Mouse (Mus musculus) stomach, embryonic 16.5 days (tissue): ENCODE results near the gene Dido1. TPM values are rescaled to one million over a fixed set of nuclear protein-coding genes. Genes with fewer than 3 reads are reported as not detected.

Source experiments
- ATAC-seq: fragments of 200-750 bp; cut with Nextera tagmentation; 2 replicates; pipeline ENCODE4 v1.8.0; 2017; ENCODE audit warnings: moderate number of reproducible peaks, moderate TSS enrichment; ENCODE audit not compliant: insufficient read depth, low FRiP score
- H3K27ac ChIP-seq: fragments of 300-500 bp; sonication (generic); 2 replicates; pipeline ENCODE4 v1.5.1; 2014; ENCODE audit warnings: low read length
- H3K27me3 ChIP-seq: fragments of 300-500 bp; sonication (generic); 2 replicates; pipeline ENCODE4 v1.6.1; 2014; ENCODE audit warnings: low read length, control low read depth, mixed read lengths; ENCODE audit not compliant: control insufficient read depth, insufficient read depth
- H3K36me3 ChIP-seq: fragments of 300-500 bp; sonication (generic); 2 replicates; pipeline ENCODE4 v1.6.1; 2014; ENCODE audit warnings: low read length; ENCODE audit not compliant: control insufficient read depth, insufficient read depth
- H3K4me1 ChIP-seq: fragments of 300-500 bp; sonication (generic); 2 replicates; pipeline ENCODE4 v1.6.1; 2014; ENCODE audit warnings: low read length, control low read depth, mixed read lengths; ENCODE audit not compliant: control insufficient read depth, insufficient read depth
- H3K4me2 ChIP-seq: fragments of 300-500 bp; sonication (generic); 2 replicates; pipeline ENCODE4 v1.6.1; 2014; ENCODE audit warnings: low read depth, low read length, mixed read lengths
- H3K4me3 ChIP-seq: fragments of 300-500 bp; sonication (generic); replicated peaks from 2 replicates; pipeline ENCODE4 v1.5.1; 2014; ENCODE audit warnings: mild to moderate bottlenecking, low read length
- H3K9ac ChIP-seq: fragments of 300-500 bp; sonication (generic); 2 replicates; pipeline ENCODE4 v1.6.1; 2014; ENCODE audit warnings: low read length
- H3K9me3 ChIP-seq: fragments of 300-500 bp; sonication (generic); replicated peaks from 2 replicates; pipeline ENCODE4 v1.6.1; 2016; ENCODE audit warnings: low read length, control low read depth; ENCODE audit not compliant: control insufficient read depth
- WGBS: fragments of 180-500 bp; shearing (Covaris S2); extraction: QIAGEN DNeasy Blood & Tissue Kit; methylation state at CpG from one replicate; pipeline ENCODE4 v1.1.7; 2014; 5-methylcytosine and 5-hydroxymethylcytosine counted together
- polyA plus RNA-seq: library from polyadenylated mRNA; unstranded; fragments of >200 nt; fragmentation: Nextera tagmentation; extraction: Ambion mirVana; gene quantifications from 2 replicates; pipeline ENCODE4 v1.2.1, GENCODE M21; 2015

The Dido1 gene
- polyA plus RNA-seq, 1 experiment from 2014 or later, result 26.7 TPM

- H3K27me3 ChIP-seq, result no peaks in the 10 kb centered on the region
- WGBS, result 25% methylated on average over 4 of the region's 4 CpGs
- no peak overlapping the region for H3K9ac ChIP-seq
- no peak overlapping the region for H3K4me2 ChIP-seq
- peak; percentile 64; the same call in 1 of the 2 replicates for ATAC-seq
- no peak overlapping the region for H3K4me3 ChIP-seq
- no peak overlapping the region for H3K27ac ChIP-seq
- no peaks in the 10 kb centered on the region for H3K4me1 ChIP-seq
- no peaks in the 10 kb centered on the region for H3K9me3 ChIP-seq
- peaks cover 15% of the 10 kb centered on the region for H3K36me3 ChIP-seq
Observed at GRCm38 (mm10) chr2:180678609-180679140, 31.1 kb downstream of the Dido1 start.

GRCm38 (mm10) chr2:180676706-180677105 is 33.1 kb downstream of the Dido1 start:
- no peak for ATAC-seq
- WGBS, result 86% methylated on average over 2 of the region's 2 CpGs
- Histone ChIP-seq H3K4me3 (no peak overlapping the region), H3K9ac (no peak overlapping the region), H3K36me3 (peaks cover 2% of the 10 kb centered on the region; the same call in 1 of the 2 replicates), H3K4me2 (no peak overlapping the region), H3K4me1 (no peaks in the 10 kb centered on the region), H3K27ac (no peak overlapping the region), H3K9me3 (no peaks in the 10 kb centered on the region), H3K27me3 (no peaks in the 10 kb centered on the region)

DNA sequence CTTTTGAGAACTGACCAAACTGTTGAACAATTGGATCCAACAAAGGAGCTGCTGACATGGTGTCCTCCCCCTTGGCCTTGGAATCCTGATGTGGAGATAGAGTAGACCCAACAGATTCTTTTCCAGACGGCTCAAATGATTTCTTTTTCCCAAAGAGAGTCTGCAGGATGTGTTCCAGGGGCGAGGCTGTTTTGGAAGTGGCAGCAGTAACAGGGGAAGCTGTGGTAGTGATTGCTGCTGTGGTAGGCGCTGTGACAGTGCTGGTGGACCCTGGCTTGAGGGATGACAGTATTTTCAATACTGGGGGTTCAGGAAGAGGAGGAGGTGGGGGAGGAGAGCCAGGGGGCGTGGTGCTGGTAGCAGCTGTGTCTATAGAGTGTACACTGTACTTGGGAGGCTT is 47.8 kb downstream of the Dido1 start:
- Histone ChIP-seq H3K4me3 (no peak overlapping the region), H3K27ac (no peak overlapping the region), H3K4me1 (no peaks in the 10 kb centered on the region), H3K4me2 (no peak overlapping the region), H3K36me3 (0 out of 2 replicates have a peak, but pooled peaks cover 6% of the 10 kb centered on the region), H3K9me3 (no peaks in the 10 kb centered on the region), H3K9ac (no peak overlapping the region), H3K27me3 (no peaks in the 10 kb centered on the region)
- 83% methylated on average over 4 of the region's 4 CpGs for WGBS
- ATAC-seq, result no peak

DNA sequence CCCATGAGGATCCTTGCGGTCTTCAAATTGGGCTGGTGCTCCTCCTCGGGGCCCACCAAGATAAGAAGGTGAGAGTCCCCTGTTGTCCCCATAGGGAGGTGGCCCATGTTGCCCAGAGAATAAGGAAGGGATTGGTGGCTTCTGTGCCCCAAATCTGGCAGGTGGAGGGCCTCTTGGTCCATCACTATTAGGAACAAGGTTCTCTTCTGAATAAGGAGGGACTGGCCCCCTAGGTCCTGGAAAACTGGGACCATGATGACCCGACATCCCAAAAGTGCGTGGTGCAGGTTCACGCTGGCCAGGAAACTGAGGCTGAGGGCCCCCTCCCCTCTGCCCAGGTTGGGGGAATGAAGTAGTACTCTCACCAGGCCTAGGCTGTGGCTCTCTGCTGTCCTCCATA is 49.3 kb downstream of the Dido1 start:
- no peaks in the 10 kb centered on the region for H3K27me3 ChIP-seq
- H3K4me2 ChIP-seq, result no peak overlapping the region
- no peaks in the 10 kb centered on the region for H3K4me1 ChIP-seq
- 0 out of 2 replicates have a peak, but pooled peaks cover 6% of the 10 kb centered on the region for H3K36me3 ChIP-seq
- H3K9ac ChIP-seq, result no peak overlapping the region
- H3K9me3 ChIP-seq, result no peaks in the 10 kb centered on the region
- no peak overlapping the region for H3K27ac ChIP-seq
- no peak for ATAC-seq
- H3K4me3 ChIP-seq, result no peak overlapping the region
- 92% methylated on average over 5 of the region's 5 CpGs for WGBS

DNA sequence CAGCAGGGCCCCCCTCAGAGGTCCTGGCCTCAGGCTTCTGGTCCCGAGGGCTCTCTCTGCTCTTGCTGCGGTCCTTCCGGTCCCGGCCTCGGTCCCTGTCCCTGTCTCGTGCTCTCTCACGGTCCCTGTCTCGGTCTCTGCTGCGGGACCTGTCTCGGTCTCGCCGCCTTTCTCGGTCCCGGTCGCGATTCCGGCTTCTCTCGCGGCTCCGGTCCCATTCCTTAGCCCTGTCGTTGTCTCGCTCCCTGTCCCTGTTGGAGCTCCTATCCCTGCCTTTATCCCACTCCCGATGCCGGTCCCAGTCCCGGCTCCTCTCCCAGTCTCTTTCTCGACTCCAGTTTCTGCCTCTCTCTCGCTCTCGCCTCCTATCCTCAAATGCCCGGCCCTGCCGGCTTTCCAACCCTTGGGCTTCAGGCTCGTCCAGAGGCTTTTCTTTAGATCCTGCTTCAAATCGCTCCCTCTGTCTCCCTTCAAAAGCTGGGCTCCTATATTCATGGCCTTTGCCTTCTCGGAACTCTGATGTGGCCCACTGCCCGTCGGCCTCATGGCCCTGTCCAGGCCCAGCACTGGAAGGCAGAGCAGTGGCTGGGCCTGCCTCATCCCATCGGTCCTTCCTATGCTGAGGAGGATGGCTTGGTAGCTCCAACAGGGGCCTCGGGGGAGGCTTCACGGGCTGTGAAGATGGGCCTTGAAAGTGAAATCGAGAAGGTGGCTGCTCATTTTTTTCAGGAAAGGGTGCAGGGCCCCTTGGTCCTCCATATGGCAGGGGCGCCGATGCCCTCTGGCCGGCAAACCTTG is 50.2 kb downstream of the Dido1 start:
- no peak overlapping the region for H3K4me3 ChIP-seq
- no peaks in the 10 kb centered on the region for H3K27me3 ChIP-seq
- no peaks in the 10 kb centered on the region for H3K4me1 ChIP-seq
- H3K9ac ChIP-seq, result peak overlapping the region; percentile 19
- WGBS, result 42% methylated on average over 42 of the region's 42 CpGs
- ATAC-seq, result peak; percentile 39; the same call in 1 of the 2 replicates
- peak overlapping the region; percentile 25 for H3K4me2 ChIP-seq
- no peaks in the 10 kb centered on the region for H3K9me3 ChIP-seq
- 0 out of 2 replicates have a peak, but pooled peaks cover 6% of the 10 kb centered on the region for H3K36me3 ChIP-seq
- no peak overlapping the region for H3K27ac ChIP-seq

- ATAC-seq, result no peak
- no peak overlapping the region for H3K27ac ChIP-seq
- 0 out of 2 replicates have a peak, but pooled peaks cover 6% of the 10 kb centered on the region for H3K36me3 ChIP-seq
- H3K4me3 ChIP-seq, result no peak overlapping the region
- no peaks in the 10 kb centered on the region for H3K27me3 ChIP-seq
- H3K9me3 ChIP-seq, result no peaks in the 10 kb centered on the region
- 89% methylated on average over 5 of the region's 5 CpGs for WGBS
- no peak overlapping the region for H3K4me2 ChIP-seq
- no peaks in the 10 kb centered on the region for H3K4me1 ChIP-seq
- H3K9ac ChIP-seq, result no peak overlapping the region
Observed at GRCm38 (mm10) chr2:180658381-180658780, 51.4 kb downstream of the Dido1 start.

DNA sequence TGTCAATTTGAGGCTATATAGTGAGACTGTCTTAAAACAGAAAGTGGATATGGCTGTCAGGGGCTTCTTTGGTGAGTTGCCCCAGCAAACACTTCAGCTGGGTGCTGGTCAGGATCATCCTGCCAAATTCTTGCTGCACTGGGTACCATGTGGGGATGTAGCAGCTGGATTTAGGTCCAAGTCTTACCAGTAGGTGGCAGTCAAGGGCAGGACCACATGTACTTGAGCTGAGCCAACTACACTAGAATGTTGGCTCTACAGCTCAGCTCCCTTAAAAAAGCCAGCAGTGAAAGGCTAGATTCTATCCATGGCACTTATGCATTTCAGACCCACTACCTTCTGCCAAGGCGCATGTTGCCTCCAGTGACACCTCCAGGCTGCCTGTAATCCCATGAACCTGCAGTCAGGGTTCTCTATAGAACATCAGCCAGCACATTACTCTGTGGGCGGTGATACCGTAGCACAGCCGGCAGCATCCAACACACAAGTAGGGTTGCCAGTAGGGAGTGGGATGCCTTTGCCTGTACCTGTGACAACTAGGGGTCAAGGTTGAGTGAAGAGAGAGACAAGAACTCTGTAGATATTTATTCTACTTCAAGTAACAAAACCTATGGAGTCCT is 52.3 kb downstream of the Dido1 start:
- Histone ChIP-seq H3K4me1 (no peaks in the 10 kb centered on the region), H3K9ac (no peak overlapping the region), H3K4me3 (no peak overlapping the region), H3K27ac (no peak overlapping the region), H3K9me3 (no peaks in the 10 kb centered on the region), H3K4me2 (no peak overlapping the region), H3K27me3 (no peaks in the 10 kb centered on the region), H3K36me3 (0 out of 2 replicates have a peak, but pooled peaks cover 6% of the 10 kb centered on the region)
- WGBS, result 76% methylated on average over 4 of the region's 4 CpGs
- ATAC-seq, result no peak; the same call in 1 of the 2 replicates

DNA sequence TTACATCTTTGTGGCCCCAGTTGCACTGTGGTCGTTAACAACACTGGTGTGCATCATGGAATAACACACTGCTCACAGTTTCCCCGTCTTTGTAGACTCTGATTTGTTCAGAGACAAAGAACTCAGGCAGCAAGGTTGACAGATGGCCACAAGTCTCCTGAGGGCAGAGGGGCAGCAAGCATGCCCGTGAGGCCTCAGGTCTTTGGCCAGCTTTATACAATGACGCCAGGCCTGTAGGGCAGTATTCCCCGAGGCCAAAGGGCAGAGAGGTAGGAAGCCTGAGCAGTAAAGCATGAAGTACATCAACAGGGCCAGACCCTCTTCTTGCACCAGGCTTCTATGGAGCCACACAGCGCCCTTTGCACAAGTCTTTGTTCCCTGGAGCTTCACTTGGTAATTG is 54.6 kb downstream of the Dido1 start:
- 58% methylated on average over 6 of the region's 6 CpGs for WGBS
- ATAC-seq, result no peak

GRCm38 (mm10) chr2:180654666-180655065 is 55.1 kb downstream of the Dido1 start:
- H3K36me3 ChIP-seq, result no peaks in the 10 kb centered on the region
- H3K4me1 ChIP-seq, result no peaks in the 10 kb centered on the region
- H3K9ac ChIP-seq, result no peak overlapping the region
- no peak overlapping the region for H3K4me2 ChIP-seq
- H3K4me3 ChIP-seq, result no peak overlapping the region
- H3K27me3 ChIP-seq, result no peaks in the 10 kb centered on the region
- WGBS, result 80% methylated on average over 7 of the region's 7 CpGs
- H3K9me3 ChIP-seq, result no peaks in the 10 kb centered on the region
- no peak for ATAC-seq
- H3K27ac ChIP-seq, result no peak overlapping the region

More for the DNA sequence above, 54.6 kb downstream of the Dido1 start:
- Histone ChIP-seq H3K36me3 (no peaks in the 10 kb centered on the region), H3K9me3 (no peaks in the 10 kb centered on the region), H3K4me1 (no peaks in the 10 kb centered on the region), H3K4me3 (no peak overlapping the region), H3K27ac (no peak overlapping the region), H3K27me3 (no peaks in the 10 kb centered on the region), H3K9ac (no peak overlapping the region), H3K4me2 (no peak overlapping the region)
